Mouse (Mus musculus) stomach, embryonic 14.5 days (tissue): ENCODE measurements around the gene Iqca. TPM values are rescaled to one million over a fixed set of nuclear protein-coding genes. Genes with fewer than 3 reads are reported as not detected.

Experiments used
- ATAC-seq: fragments of 200-750 bp; cut with Nextera tagmentation; 2 replicates; pipeline ENCODE4 v1.8.0; 2017; ENCODE audit warnings: low read depth, moderate TSS enrichment; ENCODE audit not compliant: insufficient number of reproducible peaks, insufficient read depth, low FRiP score
- H3K27ac ChIP-seq: fragments of 300-500 bp; sonication (generic); 2 replicates; pipeline ENCODE4 v1.5.1; 2014; ENCODE audit warnings: mild to moderate bottlenecking, low read length, moderate library complexity, mixed read lengths
- H3K27me3 ChIP-seq: fragments of 300-500 bp; sonication (generic); 2 replicates; pipeline ENCODE4 v1.6.1; 2014; ENCODE audit warnings: low read length, control low read depth, mixed read lengths; ENCODE audit not compliant: control insufficient read depth, insufficient read depth
- H3K36me3 ChIP-seq: fragments of 300-500 bp; sonication (generic); 2 replicates; pipeline ENCODE4 v1.6.1; 2014; ENCODE audit warnings: mild to moderate bottlenecking, control low read depth, low read length, moderate library complexity, mixed read lengths; ENCODE audit not compliant: control insufficient read depth, insufficient read depth
- H3K4me1 ChIP-seq: fragments of 300-500 bp; sonication (generic); 2 replicates; pipeline ENCODE4 v1.6.1; 2014; ENCODE audit warnings: low read length, control low read depth, mixed read lengths; ENCODE audit not compliant: control insufficient read depth, insufficient read depth
- H3K4me2 ChIP-seq: fragments of 300-500 bp; sonication (generic); replicated peaks from 2 replicates; pipeline ENCODE4 v1.6.1; 2014; ENCODE audit warnings: low read depth, low read length, control low read depth
- H3K4me3 ChIP-seq: fragments of 300-500 bp; sonication (generic); 2 replicates; pipeline ENCODE4 v1.5.1; 2014; ENCODE audit warnings: low read depth, low read length, control low read depth
- H3K9ac ChIP-seq: fragments of 300-500 bp; sonication (generic); replicated peaks from 2 replicates; pipeline ENCODE4 v1.6.1; 2014; ENCODE audit warnings: low read depth, mild to moderate bottlenecking, control low read depth, low read length, moderate library complexity, mixed read lengths
- H3K9me3 ChIP-seq: fragments of 300-500 bp; sonication (generic); 2 replicates; pipeline ENCODE4 v1.6.1; 2016; ENCODE audit warnings: low read depth, low read length, control low read depth; ENCODE audit not compliant: control insufficient read depth
- WGBS: fragments of 180-500 bp; shearing (Covaris S2); extraction: QIAGEN DNeasy Blood & Tissue Kit; methylation state at CpG from one replicate; pipeline ENCODE4 v1.1.7; 2014; 5-methylcytosine and 5-hydroxymethylcytosine counted together
- polyA plus RNA-seq: library from polyadenylated mRNA; unstranded; fragments of >200 nt; fragmentation: Nextera tagmentation; extraction: Ambion mirVana; gene quantifications from 2 replicates; pipeline ENCODE4 v1.2.1, GENCODE M21; 2014

Gene Iqca
- polyA plus RNA-seq, 1 experiment from 2014 or later, result not detected

DNA sequence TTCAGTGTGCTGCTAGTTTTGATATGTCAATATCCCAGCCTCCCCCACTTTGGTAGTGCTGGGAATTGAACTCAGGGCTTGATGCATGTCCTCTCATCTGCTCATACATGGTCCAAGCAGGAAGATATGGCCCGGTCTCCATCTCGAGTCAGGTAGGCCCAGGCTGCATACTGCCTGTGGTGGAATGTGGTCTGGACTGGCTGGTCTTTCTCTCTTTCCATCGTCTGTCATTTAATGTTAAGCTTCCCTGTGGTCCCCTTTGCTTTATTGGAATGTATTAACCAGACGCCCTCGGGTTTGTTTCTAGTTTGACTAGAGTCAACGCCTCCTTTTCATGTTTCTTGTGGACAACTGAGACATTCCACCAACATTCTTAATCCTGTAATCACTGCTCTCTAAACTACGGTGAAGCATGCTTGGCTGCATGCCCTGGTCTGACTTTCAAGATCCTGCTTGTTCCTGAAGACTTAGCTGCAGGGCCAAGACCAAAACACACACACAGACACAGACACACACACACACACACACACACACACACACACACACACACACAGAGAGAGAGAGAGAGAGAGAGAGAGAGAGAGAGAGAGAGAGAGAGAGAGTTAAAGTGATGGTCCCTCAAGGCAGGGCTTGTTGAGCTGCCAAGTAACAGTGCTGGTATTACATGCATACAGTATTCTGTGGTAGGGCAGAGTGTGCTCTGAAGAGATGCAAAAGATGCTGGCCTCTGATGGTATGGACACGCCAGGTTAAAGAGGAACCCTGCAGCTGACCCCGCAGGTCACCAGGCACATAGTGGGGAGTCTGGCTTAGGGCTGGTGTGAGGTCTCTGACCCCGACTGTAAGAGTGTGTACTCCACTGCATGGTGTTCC, 52.6 kb downstream of the Iqca start:
- H3K27me3 ChIP-seq, result no peaks in the 10 kb centered on the region
- H3K36me3 ChIP-seq, result no peaks in the 10 kb centered on the region
- peak overlapping the region; percentile 52; the same call in 1 of the 2 replicates for H3K27ac ChIP-seq
- H3K4me2 ChIP-seq, result no peak overlapping the region
- H3K4me3 ChIP-seq, result no peak overlapping the region
- peaks cover 4% of the 10 kb centered on the region; the same call in 1 of the 2 replicates for H3K4me1 ChIP-seq
- no peaks in the 10 kb centered on the region for H3K9me3 ChIP-seq
- no peak overlapping the region for H3K9ac ChIP-seq
- ATAC-seq, result peak; percentile 65; the same call in 1 of the 2 replicates
- 38% methylated on average over 10 of the region's 10 CpGs for WGBS

DNA sequence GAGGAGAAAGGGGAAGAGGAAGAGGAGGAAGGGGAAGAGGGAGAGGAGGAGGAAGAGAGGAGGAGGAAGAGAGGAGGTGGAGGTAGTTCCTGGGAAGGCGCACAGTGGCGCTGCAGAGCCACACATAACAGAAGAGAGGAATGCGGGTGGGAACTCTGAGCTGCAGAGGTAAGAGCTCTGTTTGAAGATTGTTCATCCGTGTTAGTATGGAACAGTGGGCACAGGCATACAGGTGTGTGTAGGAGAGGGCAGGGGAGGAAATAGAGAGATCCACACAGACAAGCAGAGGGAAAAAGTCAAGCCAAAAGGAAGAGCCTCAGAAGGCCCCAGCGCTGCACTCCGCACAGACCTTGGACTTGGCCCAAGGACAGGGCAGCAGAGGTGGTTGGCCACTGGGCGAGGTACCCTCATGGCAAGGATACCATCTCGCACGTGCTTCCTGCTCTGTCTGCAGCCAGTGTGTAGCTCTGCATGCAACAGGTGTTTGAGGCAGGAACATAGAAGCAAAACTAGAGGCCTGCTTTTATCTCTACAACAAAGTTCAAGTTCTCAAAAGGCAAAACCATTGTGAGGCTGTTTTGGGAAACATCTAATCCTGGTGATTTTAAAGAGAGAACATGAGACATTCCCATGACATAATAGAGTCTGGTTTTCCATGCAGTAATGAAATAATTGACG, 60.2 kb downstream of the Iqca start:
- no peaks in the 10 kb centered on the region for H3K9me3 ChIP-seq
- no peaks in the 10 kb centered on the region for H3K27me3 ChIP-seq
- no peak overlapping the region for H3K27ac ChIP-seq
- H3K4me1 ChIP-seq, result no peaks in the 10 kb centered on the region
- H3K9ac ChIP-seq, result no peak overlapping the region
- H3K4me3 ChIP-seq, result no peak overlapping the region
- ATAC-seq, result no peak
- WGBS, result 75% methylated on average over 10 of the region's 10 CpGs
- no peaks in the 10 kb centered on the region for H3K36me3 ChIP-seq
- no peak overlapping the region for H3K4me2 ChIP-seq

DNA sequence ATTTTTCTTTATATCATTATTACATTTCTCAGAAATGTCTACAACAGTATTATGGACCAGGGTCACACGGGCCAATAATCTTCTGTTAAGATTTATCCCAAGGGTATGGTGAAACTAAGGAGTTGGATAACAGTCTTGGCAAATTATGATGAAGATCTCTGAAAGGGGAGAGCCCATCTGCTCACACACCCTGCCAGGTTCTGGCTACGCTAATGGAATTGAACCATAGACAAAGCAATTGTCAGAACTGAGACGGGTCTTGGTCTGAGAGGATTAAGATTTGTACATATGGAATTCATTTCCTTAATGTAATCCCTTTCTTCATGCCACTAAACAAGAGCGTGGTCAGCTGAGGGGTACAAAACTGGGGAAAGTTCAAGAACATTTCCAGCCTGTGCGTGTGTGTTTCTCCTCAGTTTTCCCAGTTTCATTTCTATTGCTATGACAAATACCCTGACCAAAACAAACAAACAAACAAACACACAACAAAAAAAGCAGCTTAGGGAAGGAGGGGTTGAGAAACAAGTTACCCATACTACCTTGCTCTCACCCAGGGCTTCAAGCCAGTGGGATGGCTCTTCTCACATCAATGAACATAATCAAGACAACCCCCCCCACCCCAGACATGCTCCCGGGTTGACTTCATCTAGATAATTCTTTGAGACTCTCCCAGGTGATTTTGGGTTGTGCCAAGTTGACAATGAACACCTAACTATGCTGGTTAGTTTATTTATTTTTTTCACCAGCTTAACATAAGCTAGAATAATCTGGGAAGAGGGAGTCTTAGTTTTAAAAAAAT, 64.8 kb downstream of the Iqca start:
- H3K9ac ChIP-seq, result no peak overlapping the region
- no peaks in the 10 kb centered on the region for H3K36me3 ChIP-seq
- no peaks in the 10 kb centered on the region for H3K4me1 ChIP-seq
- no peak for ATAC-seq
- no peaks in the 10 kb centered on the region for H3K27me3 ChIP-seq
- H3K4me3 ChIP-seq, result no peak overlapping the region
- no peak overlapping the region for H3K27ac ChIP-seq
- H3K4me2 ChIP-seq, result no peak overlapping the region
- 70% methylated on average over 6 of the region's 6 CpGs for WGBS
- H3K9me3 ChIP-seq, result no peaks in the 10 kb centered on the region

DNA sequence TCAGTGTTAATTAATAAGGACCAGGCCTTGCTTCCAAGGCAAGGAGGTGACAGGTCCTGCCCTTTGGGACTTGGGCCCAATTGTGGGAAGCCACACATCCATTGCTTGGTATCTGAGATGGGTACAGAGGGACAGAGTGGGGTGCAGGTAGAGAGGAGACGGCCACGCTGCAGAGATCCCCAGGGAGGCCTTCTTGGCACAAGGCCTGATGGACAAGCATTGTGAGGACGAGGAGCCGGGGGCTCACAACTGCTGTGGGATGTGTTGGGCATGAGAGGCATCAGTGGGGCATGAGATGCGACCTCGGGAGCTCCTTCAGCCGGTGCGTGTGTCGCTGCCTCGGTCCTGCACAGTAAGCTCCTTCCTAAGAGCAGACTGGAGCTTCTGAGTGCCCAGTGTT, 66.7 kb downstream of the Iqca start:
- H3K4me2 ChIP-seq, result no peak overlapping the region
- H3K4me1 ChIP-seq, result no peaks in the 10 kb centered on the region
- H3K27me3 ChIP-seq, result no peaks in the 10 kb centered on the region
- ATAC-seq, result no peak
- no peak overlapping the region for H3K9ac ChIP-seq
- WGBS, result 82% methylated on average over 10 of the region's 10 CpGs
- no peak overlapping the region for H3K27ac ChIP-seq
- H3K4me3 ChIP-seq, result no peak overlapping the region
- H3K9me3 ChIP-seq, result no peaks in the 10 kb centered on the region
- H3K36me3 ChIP-seq, result no peaks in the 10 kb centered on the region

DNA sequence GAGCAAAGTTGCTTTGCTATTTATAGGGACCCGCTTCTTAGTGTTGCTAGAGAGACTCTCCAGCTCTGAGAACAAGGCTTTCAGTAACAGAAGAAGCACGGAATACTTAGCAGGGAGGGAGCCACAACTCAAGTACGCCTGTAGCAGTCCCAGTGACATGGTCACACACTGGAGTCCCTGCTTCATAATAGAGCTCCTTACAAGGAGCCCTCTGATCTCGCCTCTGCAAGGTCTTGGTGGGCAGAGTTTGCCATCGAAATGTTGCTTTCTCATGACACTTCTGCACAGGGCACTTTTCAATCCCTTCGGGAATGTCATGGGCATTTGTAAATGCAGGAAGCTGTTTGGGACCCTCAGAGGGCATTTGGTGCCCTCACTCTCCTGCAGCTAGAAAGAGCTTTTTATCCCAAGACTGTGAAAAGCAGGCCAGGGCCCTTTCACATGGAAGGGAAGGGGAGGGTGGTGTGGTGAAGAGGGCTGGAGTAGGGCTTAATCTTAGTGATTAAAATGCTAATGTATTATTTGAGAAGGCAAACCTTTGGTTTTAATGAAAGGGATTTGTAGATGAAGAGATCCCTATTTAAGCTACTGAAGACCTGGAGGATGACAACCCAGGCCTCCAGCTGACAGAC, 67.6 kb downstream of the Iqca start:
- ATAC-seq, result no peak
- Histone ChIP-seq H3K36me3 (no peaks in the 10 kb centered on the region), H3K4me1 (no peaks in the 10 kb centered on the region), H3K9ac (no peak overlapping the region), H3K9me3 (no peaks in the 10 kb centered on the region), H3K27ac (no peak overlapping the region), H3K4me3 (no peak overlapping the region), H3K4me2 (no peak overlapping the region), H3K27me3 (no peaks in the 10 kb centered on the region)
- 75% methylated on average over 6 of the region's 6 CpGs for WGBS

DNA sequence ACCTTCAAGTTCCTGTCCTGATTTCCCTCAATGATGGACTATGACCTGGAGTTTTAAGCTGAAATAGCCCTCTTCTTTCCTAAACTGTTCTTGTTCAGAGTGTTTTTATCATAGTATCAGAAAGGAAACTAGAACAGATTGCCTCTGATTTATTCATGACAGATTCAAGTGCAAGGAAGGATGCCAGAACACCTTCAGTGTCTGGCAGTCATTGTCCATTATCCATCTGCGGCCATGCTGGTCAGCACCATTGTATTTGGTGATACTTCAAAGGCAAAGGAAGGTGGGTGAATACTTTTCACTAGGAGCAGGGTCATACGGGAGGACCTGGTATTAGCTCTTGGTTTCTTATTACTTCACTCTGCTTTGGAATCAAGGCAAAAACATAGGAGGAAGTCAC, 76.9 kb downstream of the Iqca start:
- no peak overlapping the region for H3K9ac ChIP-seq
- no peaks in the 10 kb centered on the region for H3K36me3 ChIP-seq
- H3K4me3 ChIP-seq, result no peak overlapping the region
- no peak overlapping the region for H3K27ac ChIP-seq
- H3K9me3 ChIP-seq, result no peaks in the 10 kb centered on the region
- no peak for ATAC-seq
- WGBS, result 84% methylated on average over 2 of the region's 2 CpGs
- no peaks in the 10 kb centered on the region for H3K4me1 ChIP-seq
- no peaks in the 10 kb centered on the region for H3K27me3 ChIP-seq
- no peak overlapping the region for H3K4me2 ChIP-seq

DNA sequence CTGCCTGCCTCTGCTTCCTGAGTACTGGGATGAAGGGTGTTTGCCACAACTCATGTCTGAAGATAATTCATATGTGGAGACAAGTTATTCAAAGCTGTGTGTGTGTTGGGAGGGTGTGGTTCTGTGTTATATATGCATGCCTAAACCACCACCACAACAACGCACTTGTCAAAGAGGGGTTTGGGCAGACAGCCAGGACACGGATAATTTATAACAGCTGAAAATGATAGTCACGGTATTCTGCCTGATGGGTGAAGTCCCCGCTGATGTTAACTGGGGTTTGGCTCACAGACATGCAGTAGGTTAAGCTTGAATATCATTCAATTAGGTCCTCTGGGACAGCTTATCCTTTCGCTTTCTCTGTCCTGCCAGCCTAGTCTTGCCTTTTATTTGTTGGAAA, 78.4 kb downstream of the Iqca start:
- Histone ChIP-seq H3K4me3 (no peak overlapping the region), H3K4me1 (no peaks in the 10 kb centered on the region), H3K27me3 (no peaks in the 10 kb centered on the region), H3K4me2 (no peak overlapping the region), H3K9me3 (no peaks in the 10 kb centered on the region), H3K27ac (no peak overlapping the region), H3K9ac (no peak overlapping the region), H3K36me3 (no peaks in the 10 kb centered on the region)
- ATAC-seq, result no peak
- WGBS, result 63% methylated on average over 5 of the region's 5 CpGs
